Mouse (Mus musculus) megakaryocyte, embryonic 14.5 days (primary cell): ENCODE measurements at regions not wholly inside any gene's neighbourhood (a gene's known extent, or its start where the extent isn't known, plus 50 kb on each side); places are given as distances from the start of the nearest gene placed in this dataset.

Experiments
- H3K27me3 ChIP-seq: replicated peaks from 2 replicates; pipeline ENCODE3; 2012; ENCODE audit warnings: inconsistent platforms
- H3K36me3 ChIP-seq: replicated peaks from 2 replicates; pipeline ENCODE3; 2012; ENCODE audit warnings: low read length, inconsistent platforms, mixed read lengths
- H3K4me1 ChIP-seq: 2 replicates; pipeline ENCODE4 v1.6.1; 2012; ENCODE audit warnings: inconsistent platforms
- H3K4me3 ChIP-seq: replicated peaks from 2 replicates; pipeline ENCODE3; 2012; ENCODE audit warnings: moderate library complexity, mild to moderate bottlenecking, inconsistent platforms
- H3K9me3 ChIP-seq: 2 replicates; pipeline ENCODE4 v1.6.1; 2012; ENCODE audit warnings: inconsistent platforms
- FLI1 ChIP-seq: IDR thresholded peaks from 2 replicates; pipeline ENCODE4 v1.6.1; 2012; ENCODE audit warnings: low read length, inconsistent platforms, mixed read lengths
- GATA1 ChIP-seq: IDR thresholded peaks from 3 replicates; pipeline ENCODE4 v1.6.1; 2012; ENCODE audit warnings: mixed read lengths, low read length, inconsistent platforms, borderline replicate concordance

DNA sequence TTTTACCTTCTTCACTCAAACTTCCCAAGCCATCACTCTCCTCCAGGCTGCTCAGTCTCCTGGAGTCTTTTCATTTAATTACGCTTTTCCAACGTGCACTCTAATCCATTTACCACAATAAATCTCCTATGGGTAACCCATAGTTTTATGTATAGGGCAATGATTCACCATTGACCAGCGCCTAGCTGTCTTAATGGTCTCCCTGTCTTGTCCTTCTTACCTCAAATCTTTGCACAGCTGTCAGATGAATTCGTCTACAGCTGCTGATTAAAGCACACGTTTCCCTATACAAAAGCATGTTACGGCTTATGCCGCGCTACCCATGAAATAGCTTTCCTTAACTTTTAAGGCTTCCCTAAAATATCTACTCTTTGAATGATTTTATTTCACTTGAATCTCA is 239.5 kb upstream of the Usp25 start:
- Histone ChIP-seq H3K27me3 (no peaks in the 10 kb centered on the region), H3K4me3 (no peak overlapping the region), H3K36me3 (no peaks in the 10 kb centered on the region), H3K9me3 (no peaks in the 10 kb centered on the region), H3K4me1 (no peaks in the 10 kb centered on the region)
- TF ChIP-seq GATA1 (no peak), FLI1 (no peak)

DNA sequence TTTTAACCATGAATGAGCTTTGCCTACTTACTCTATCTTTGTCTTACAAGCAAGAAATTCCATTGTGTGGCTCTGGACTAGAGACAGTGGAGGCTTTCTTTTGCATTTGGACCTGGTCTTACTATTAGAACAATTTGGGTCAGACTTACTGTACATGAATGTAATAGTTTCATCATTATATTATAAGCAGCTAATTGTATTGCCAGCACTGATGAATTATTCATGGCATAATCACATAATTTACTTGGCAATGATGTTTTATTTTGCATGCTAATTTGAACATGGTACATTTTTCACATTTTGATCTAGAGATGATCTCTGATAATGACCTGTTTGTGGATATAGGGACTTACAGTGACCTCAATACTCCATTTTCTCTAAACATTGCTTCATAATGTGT is 240.0 kb upstream of the Usp25 start:
- no peaks in the 10 kb centered on the region for H3K27me3 ChIP-seq
- TF ChIP-seq FLI1 (no peak), GATA1 (no peak)
- no peaks in the 10 kb centered on the region for H3K36me3 ChIP-seq
- no peaks in the 10 kb centered on the region for H3K4me1 ChIP-seq
- no peak overlapping the region for H3K4me3 ChIP-seq
- H3K9me3 ChIP-seq = no peaks in the 10 kb centered on the region

DNA sequence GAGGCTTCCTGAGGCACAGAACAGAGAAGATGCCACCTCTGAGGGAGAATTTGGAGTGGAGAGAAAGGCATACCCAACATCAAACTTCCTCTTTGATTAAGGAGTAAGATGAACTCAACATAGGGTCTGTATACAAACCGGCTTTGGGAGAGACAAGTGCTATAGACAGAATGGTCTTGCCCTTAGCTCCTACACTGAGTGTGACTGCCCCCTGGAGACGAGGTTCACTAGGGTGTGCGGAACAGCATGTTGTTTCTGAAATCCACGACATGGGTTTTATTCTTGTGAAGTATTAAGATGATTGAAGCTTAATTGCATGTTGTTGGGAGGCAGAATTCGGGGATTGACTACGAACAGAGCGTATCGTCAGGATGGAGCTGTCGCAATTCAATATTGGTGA is 244.9 kb upstream of the Usp25 start:
- H3K4me1 ChIP-seq = peaks cover 8% of the 10 kb centered on the region
- no peak overlapping the region for H3K4me3 ChIP-seq
- H3K27me3 ChIP-seq = no peaks in the 10 kb centered on the region
- TF ChIP-seq GATA1 (no peak), FLI1 (no peak)
- no peaks in the 10 kb centered on the region for H3K36me3 ChIP-seq
- no peaks in the 10 kb centered on the region for H3K9me3 ChIP-seq

DNA sequence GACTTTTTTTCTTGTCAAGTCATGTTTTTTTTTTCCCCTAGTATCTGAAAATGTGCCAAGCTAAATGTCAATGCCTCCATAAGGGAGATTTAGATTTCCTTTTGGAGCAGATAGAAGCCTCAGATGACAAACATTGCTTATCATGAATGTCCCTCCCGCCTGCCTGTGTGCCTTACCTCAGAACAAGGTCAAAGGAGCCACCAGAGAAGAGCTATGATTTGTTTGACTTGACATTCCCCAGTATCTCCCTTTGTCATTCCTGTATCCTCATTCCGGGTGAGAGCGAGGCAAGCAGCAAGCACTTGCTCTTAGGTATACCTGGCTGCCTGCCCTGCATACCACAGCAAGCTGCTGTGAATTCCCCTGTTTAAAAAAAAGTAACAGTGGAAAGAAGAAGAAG is 246.9 kb upstream of the Usp25 start:
- TF ChIP-seq GATA1 (no peak), FLI1 (no peak)
- Histone ChIP-seq H3K4me3 (no peak overlapping the region), H3K9me3 (no peaks in the 10 kb centered on the region), H3K27me3 (no peaks in the 10 kb centered on the region), H3K36me3 (no peaks in the 10 kb centered on the region), H3K4me1 (peaks cover 18% of the 10 kb centered on the region)

DNA sequence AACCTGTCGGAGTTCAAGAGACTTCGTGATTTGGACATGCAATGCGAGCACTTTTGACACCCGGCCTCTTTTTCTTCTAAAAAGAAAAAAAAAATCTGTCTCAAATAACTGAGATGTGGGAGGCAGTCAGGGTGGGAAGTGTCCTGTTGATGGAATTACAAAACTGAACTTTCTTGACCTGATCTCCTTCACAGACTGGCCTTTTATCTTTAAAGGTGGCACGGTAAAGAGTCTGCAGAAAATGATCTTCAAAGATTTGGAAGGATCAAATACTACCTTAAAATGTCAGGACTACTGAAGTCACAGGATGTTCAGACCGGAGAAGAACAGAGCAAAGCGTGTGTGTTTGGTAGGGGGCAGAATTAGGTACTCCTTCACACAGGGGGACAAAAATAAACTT is 248.0 kb upstream of the Usp25 start:
- peaks cover 18% of the 10 kb centered on the region for H3K4me1 ChIP-seq
- H3K9me3 ChIP-seq = no peaks in the 10 kb centered on the region
- no peaks in the 10 kb centered on the region for H3K27me3 ChIP-seq
- H3K36me3 ChIP-seq = no peaks in the 10 kb centered on the region
- no peak overlapping the region for H3K4me3 ChIP-seq
- TF ChIP-seq FLI1 (no peak), GATA1 (no peak)

DNA sequence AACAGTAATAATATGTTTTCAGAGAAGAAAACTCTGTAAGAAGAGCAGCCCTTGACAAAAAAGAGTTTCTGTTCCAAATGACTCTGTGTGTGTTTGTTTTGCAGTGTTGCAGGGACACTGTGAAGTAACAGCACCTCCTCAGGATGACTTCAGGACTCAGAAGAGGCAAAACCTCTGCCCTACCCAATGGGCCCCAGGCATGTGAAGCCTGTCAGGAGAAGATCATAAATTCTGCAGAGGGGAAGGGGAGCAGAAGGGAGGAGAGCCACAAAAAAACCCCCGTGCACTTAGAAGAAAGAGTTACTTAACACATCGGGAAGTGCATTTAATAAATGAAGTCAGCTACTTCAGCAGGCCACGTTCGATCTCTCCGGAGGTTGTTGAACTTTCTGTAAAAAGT is 248.5 kb upstream of the Usp25 start:
- peaks cover 18% of the 10 kb centered on the region for H3K4me1 ChIP-seq
- H3K9me3 ChIP-seq = no peaks in the 10 kb centered on the region
- H3K27me3 ChIP-seq = no peaks in the 10 kb centered on the region
- TF ChIP-seq FLI1 (no peak), GATA1 (no peak)
- H3K36me3 ChIP-seq = no peaks in the 10 kb centered on the region
- H3K4me3 ChIP-seq = no peak overlapping the region

DNA sequence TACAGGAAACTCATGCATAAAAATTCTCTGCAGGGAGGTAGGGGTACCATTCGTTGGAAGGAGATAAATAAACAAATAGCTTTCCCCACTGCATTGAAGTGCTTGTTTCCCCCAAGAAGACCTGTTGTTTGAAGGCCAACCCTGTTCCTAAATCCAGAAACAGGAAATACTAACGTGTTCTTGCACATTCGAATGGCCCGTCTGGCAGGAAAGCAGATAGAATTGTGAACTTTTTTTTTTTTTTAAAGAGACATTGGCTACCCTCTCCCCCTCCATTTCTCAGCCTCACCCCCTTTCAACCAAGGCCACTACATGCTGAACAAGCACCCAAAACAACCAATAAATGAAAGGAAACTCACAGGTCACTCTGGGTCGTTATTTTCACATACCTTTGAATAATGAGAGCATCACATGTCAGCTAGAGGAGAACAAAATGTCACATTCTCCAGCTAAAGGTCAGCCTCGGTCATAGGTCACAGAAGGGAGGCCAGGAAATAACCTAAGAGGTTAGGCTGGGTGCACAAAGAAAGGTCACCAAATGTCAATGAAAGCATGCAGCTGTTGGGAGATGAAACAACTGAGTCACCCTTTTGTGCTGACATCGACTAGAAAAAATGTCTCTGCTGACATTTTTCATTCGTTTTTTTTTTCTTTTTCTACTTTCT is 250.8 kb upstream of the Usp25 start:
- Histone ChIP-seq H3K4me3 (peak overlapping the region; percentile 4), H3K4me1 (peaks cover 18% of the 10 kb centered on the region), H3K36me3 (no peaks in the 10 kb centered on the region), H3K27me3 (no peaks in the 10 kb centered on the region), H3K9me3 (no peaks in the 10 kb centered on the region)
- no peak for TF ChIP-seq FLI1
- TF ChIP-seq GATA1 = no peak

DNA sequence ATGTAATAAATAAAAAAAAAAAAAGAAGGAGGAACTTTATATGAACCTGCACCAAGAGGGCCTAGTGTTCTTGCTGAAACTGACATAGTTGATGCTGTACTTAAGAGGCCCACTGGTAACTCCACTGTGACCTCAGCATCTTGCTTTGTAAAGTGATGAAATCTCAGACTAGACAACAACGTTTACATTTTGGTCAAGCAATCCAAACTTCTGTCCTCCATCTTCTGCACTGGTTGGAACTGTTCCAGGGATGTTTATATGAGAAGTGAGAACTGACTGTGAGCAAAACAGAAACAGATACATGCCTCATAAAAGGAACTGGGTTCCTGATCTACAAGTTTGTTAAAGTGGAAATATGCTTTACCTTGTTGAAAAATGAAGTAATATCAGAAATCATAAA is 251.7 kb upstream of the Usp25 start:
- Histone ChIP-seq H3K36me3 (no peaks in the 10 kb centered on the region), H3K9me3 (no peaks in the 10 kb centered on the region), H3K27me3 (no peaks in the 10 kb centered on the region), H3K4me1 (peaks cover 14% of the 10 kb centered on the region), H3K4me3 (no peak overlapping the region)
- TF ChIP-seq GATA1 (no peak), FLI1 (no peak)

DNA sequence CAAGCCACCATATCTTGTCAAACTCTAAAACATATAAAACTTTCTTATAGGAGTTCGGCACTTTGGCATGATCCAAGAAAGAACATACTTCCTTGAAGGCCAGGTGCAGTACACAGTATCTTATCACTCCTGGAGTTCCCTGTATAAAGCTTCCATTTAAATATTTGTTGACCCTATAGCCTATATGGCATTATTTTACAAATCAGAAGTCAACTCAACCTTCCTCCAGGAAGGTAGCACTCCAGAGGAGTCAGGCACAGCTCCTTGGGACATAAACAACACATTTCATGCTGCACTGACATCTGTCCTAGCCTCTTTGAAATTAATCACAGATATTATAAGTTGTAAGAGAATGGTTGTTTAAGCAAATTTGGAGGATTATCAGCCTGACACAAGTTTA is 252.5 kb upstream of the Usp25 start:
- Histone ChIP-seq H3K4me1 (peaks cover 14% of the 10 kb centered on the region), H3K9me3 (no peaks in the 10 kb centered on the region), H3K36me3 (no peaks in the 10 kb centered on the region), H3K27me3 (no peaks in the 10 kb centered on the region), H3K4me3 (no peak overlapping the region)
- TF ChIP-seq FLI1 (no peak), GATA1 (no peak)

DNA sequence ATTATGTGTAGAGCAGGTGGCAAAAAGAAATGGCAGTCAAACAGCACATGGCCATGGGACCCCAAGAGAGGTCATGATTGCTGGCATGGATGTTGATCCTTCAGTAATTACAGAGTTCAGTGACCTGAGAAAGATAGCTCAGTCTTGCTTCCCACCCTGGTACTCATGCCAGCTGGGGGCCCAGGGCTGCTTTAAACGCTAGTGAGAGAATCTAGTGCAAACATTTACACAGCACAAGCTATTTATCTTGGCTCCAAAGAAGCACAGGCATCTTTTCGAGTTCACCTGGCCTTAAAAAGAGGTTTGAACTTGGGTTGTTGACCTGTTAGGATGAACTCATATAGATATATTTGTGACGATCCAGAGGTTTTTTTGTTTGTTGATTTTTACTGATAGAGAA is 258.6 kb upstream of the Usp25 start:
- Histone ChIP-seq H3K36me3 (no peaks in the 10 kb centered on the region), H3K27me3 (no peaks in the 10 kb centered on the region), H3K9me3 (no peaks in the 10 kb centered on the region), H3K4me3 (no peak overlapping the region), H3K4me1 (no peaks in the 10 kb centered on the region)
- TF ChIP-seq FLI1 (no peak), GATA1 (no peak)

DNA sequence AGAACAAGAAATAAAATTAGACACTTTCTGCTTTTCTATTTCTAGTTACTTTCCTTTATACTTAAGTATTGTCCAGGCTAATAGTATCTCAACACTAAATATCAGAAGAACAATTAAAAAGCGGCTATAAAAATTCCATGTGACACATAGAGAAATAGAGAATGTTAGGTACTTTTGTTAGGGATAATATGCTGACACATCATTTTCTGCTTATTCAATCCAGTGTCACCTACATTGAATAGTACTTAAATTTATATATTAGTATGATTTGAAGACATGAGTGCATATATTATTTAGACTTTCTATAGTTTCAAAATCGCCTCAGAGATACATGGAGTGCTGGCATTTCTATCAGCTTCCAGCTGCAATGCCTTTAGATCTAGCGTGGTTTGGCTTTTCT is 267.1 kb upstream of the Usp25 start:
- H3K4me1 ChIP-seq = no peaks in the 10 kb centered on the region
- no peaks in the 10 kb centered on the region for H3K27me3 ChIP-seq
- peaks cover 4% of the 10 kb centered on the region; the same call in 1 of the 2 replicates for H3K9me3 ChIP-seq
- no peak overlapping the region for H3K4me3 ChIP-seq
- no peaks in the 10 kb centered on the region for H3K36me3 ChIP-seq
- TF ChIP-seq FLI1 (no peak), GATA1 (no peak)
